Mouse (Mus musculus): ENCODE measurements at regions not wholly inside any gene's neighbourhood (a gene's known extent, or its start where the extent isn't known, plus 50 kb on each side); places are given as distances from the start of the nearest gene placed in this dataset.
"Not testable (repeated sequence)": the region's sequence is repeated elsewhere in the genome, so short reads cannot be mapped to it uniquely, and the experiment has no call there.

- not testable (repeated sequence) for ATAC-seq
Observed at GRCm38 (mm10) chr12:21680026-21680425, 262.6 kb upstream of the Ywhaq start.

DNA sequence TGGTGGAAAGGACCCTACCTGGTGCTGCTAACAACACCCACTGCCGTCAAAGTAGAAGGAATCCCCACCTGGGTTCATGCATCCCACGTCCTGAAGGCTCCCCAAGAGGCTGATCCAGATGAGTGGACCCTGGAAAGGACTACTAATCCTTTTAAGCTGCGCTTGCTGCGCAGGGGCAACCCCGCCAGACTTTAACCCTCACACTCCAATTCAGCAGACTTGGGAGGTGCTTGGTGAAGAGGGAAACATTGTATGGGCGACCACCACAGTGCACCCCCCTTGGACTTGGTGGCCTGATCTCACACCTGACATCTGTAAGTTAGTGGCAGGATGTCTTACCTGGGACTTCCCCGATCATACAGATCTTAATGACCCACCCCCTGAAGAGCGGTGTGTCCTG is 231.9 kb upstream of the Ywhaq start:
- ATAC-seq, result not testable (repeated sequence)

GRCm38 (mm10) chr12:21613781-21614180 is 196.3 kb upstream of the Ywhaq start:
- ATAC-seq, result not testable (repeated sequence)

- no peak for ATAC-seq
Observed at GRCm38 (mm10) chr12:21568415-21569040, 151.1 kb upstream of the Ywhaq start.

GRCm38 (mm10) chr12:21543962-21544361 is 126.5 kb upstream of the Ywhaq start:
- not testable (repeated sequence) for ATAC-seq

DNA sequence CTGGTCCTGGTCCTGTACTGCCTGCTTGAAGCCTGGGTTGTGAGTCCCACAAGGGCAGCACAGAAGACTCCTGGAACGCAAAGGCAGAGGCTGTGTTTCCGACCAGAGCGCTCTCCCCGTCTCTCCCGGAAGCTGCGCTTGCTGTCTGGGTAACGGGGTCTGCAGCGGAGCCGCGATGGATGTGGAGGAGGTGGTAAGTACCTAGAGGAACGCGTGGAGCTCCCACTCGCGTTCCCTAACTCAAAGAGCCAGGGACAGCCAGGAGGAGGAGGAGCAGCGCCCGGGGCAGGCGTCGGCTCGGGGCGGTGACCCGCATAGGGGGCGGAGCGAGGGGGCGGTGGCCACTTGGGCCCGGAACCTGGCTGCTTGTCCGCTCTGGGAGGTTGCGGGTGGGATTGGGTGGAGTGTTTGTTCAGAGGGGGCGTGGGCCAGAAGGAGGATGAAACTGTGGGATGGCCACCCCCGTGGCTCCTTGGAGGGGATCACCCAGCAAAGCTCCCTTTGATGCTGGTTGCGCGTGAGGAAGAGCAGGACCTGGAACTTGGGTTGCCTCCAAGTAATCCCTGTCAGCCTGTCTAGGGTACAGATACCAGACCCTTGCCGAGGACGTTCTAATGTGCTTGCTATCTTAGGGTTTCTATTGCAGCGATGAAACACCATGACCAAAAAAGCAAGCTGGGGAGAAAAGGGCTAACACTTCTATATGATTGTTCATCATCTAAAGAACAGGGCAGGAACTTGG is 125.9 kb upstream of the Ywhaq start:
- peak; percentile 94 for ATAC-seq

- no peak for ATAC-seq
Observed at GRCm38 (mm10) chr12:21531766-21532165, 114.3 kb upstream of the Ywhaq start.

DNA sequence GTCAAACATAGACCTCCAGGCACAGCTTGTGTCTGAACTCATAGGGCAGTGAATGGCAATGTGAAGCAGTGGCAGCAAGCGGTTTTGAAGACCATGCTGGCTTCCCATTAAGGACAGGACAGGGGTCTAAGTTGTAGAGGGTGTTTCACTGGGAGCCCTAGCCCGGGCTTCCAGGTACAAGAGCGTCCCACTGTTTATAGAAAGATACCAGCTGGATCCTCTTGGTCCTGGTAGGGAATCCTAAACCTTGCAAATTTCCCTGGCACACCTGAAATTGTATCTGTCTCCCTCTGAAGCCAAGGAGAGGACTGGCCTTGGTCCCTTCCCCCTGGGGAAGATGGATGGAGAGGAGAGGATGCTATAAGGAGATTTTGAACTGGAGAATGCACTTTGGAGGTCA is 111.9 kb upstream of the Ywhaq start:
- not testable (repeated sequence) for ATAC-seq

DNA sequence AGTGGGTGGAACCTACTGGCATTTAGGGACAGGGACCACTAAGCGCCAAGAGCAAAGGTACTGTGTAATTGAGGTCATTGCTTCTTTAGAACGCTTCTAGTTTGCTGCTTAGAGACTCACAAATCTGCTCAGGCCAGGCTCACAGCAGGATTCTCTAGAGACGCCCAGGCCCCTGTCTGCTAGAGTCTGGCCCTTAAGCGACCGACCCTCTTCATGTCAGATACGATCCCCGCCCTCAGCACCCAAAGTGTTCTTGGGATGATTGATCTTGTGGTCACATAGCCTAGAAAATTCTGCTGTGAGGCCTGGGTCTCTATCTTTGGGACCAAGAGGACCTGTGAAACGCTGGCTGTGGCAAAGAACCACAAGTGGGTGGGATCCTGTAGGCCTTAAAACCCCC is 109.9 kb upstream of the Ywhaq start:
- not testable (repeated sequence) for ATAC-seq

- ATAC-seq, result not testable (repeated sequence)
Observed at GRCm38 (mm10) chr12:21526906-21527305, 109.5 kb upstream of the Ywhaq start.

GRCm38 (mm10) chr12:21525567-21525966 is 108.1 kb upstream of the Ywhaq start:
- ATAC-seq, result peak; percentile 52

DNA sequence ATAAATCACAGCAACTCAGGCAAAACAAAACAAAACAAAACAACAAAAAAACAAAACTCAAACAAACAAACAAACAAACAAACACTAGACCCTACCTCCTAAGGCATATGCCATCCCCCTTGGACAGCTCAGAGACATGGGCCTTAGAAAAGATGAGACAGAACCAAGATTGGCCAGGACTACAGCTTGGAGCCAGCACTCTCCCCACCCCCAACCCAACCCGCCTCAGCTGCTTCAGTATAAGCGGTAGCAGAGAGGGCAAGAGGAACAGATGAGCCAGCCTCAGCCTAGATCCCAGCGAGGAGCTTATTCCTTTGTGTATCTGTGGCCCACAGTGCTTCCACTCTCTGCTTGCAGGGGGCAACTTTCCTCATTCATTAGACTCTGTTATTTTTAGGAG is 105.2 kb upstream of the Ywhaq start:
- no peak for ATAC-seq

DNA sequence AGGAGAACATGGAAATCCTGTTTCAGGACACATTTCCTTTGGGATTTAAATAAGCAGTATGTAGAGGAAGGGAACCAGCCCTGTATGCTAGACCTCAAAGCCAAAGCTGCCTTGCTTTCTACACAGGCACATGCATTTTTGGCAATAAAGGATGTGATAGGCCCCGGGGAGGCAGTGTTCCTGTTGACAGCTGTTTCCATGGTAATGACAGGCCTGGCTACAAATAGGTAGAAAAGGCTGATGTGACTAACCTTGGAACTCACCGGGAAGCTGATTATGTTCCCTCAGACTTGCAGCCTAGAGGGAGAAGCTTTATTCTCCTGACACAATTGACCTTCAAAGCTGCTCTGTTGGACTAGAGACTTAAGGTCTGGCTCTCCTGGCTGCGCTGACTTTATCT is 101.6 kb upstream of the Ywhaq start:
- ATAC-seq, result no peak

DNA sequence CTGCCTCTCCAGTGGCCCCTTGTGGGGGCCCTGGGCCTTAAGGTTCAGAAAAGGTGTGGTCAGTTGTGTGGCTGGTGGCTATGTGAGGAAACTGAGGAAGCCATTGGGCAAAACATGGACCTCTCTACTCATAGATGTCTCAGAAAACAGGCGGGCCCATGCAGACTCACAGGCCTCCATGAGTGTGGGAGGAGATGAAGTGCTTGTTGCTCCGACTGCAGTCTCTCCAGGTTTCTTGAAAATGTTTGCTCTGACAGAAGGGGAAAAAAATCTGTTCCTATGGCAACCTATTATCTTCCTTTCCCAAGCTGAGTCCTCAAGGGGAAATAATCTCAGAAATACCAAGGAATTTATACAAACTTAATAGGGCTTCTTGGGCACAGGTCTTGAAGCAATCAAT is 95.3 kb upstream of the Ywhaq start:
- ATAC-seq, result no peak

DNA sequence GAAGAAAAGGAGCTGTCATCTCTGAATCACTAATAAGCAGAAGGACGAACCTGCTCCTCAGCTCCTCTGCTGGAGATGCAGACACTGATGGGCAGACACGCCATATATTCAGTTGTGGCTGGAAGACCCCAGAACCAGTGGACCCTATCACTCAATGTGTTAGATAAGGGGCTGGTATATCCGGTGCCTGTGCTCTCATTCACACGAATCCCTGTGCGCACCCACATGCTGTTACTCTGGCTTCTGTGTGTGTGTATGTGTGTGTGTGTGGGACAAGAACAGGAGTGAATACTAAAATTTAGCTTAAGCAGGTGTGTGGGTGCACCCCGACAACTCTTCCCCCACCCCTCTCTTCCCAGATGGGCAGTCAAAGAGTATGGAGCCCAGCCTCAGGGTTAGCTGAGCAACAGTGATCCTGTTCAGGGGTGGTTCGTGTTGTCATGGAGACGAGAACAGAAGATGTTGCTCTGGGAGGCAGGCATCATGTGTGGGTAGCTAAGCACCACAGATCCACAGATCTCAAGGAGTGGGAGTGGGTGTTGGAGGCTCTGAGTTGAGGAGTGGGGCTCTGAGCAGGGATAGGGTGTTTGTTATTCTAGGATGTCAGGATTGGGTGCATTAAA is 93.7 kb upstream of the Ywhaq start:
- no peak for ATAC-seq

DNA sequence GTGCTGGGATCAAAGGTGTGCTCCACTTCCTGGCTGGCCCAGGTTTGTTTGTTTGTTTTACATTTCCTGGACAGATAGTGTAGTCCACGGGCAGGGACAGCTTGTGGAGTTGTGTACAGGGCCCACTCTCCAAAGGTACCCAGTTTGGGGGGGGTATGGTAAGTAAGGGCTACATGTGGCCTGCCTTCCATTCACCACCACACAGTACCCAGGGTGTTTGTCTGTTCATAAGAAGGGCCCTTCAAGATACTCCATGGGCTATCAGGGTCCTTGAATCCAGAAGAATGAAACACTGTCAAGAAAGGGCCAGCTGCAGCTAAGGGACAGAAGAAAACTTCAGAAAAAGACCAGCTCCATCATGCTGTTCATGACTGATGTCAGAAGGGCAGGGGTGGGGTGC is 89.6 kb upstream of the Ywhaq start:
- no peak for ATAC-seq

- ATAC-seq, result no peak
Observed at GRCm38 (mm10) chr12:21505731-21506368, 88.4 kb upstream of the Ywhaq start.

GRCm38 (mm10) chr12:21503250-21503649 is 85.8 kb upstream of the Ywhaq start:
- no peak for ATAC-seq

- no peak for ATAC-seq
Observed at GRCm38 (mm10) chr12:21496974-21497373, 79.5 kb upstream of the Ywhaq start.

DNA sequence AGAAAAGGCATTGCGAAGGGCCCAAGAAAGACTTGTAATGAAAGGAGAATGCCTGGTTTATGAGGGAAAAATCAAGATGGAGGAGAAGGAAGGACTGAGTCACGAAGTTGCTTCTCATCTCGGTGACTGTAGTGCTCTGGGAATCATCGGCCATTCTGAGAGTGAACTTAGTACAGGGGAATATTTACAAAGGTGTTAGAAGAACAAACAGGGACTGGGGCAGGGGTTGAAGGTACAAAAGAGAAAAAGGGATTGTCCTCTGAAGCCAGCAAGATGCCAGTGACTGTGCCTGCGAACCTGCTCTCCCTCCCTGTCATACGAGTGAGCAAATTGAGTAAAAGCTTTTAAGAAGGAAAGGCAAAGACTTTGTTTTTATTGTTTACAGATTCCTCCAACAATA is 78.1 kb upstream of the Ywhaq start:
- no peak for ATAC-seq

DNA sequence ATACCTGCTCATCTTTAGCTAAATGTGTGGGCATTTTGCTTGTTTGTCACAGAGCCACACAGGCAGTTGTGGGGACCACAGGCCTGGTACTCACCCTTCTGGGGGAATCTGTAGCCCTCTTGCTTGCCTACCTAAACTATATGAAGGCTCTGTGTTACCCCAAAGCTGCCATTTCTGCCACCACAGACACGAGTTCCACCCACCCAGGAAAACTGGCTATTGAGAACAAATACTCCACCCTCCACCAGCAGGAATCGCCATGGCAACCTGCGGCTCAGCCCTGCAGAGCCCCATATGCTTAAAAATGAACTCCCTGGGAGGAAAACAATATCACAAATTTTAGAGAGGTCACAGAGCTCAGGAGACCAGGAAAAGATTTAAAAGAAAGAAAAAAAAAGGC is 76.0 kb upstream of the Ywhaq start:
- no peak for ATAC-seq

- no peak for ATAC-seq
Observed at GRCm38 (mm10) chr12:21492549-21493291, 75.3 kb upstream of the Ywhaq start.

GRCm38 (mm10) chr12:21481644-21482043 is 64.2 kb upstream of the Ywhaq start:
- no peak for ATAC-seq

Data from activated CD4-positive, CD25-positive, alpha-beta regulatory T cell, adult 4 months (primary cell).